Mouse (Mus musculus): ENCODE data around the gene Rap1gap2.

DNA sequence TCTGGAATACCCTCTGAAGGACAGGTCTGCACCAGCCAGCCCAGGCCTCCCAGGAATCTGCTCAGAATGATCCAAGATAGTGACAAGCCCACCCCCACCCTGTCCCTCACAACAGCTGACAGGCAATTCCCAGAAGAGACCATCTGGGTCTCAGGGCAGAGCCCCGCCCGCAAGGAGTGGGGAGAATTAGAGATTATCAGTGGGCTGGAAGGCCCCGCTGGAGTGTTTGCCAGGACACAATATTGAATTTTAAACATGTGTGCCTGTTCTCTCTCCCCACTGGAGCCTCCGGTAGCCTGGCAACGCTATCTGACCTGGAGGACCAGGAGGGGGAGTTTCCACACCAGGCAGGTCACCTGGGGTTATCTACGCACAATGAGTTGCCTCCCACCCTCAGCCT lies 142.5 kb downstream of the Rap1gap2 start:
- no peak for TF ChIP-seq CTCF (IDR thresholded peaks at IDR 0.05; ENCODE audit: low read depth)
- no peak for TF ChIP-seq EP300 (IDR thresholded peaks at IDR 0.05; ENCODE audit: low read depth)

Measured in liver, postnatal 0 days (tissue).